Mouse (Mus musculus) thymus, postnatal 25 days (tissue): ENCODE measurements around the gene Gm15319.
"Not testable (repeated sequence)": the region's sequence is repeated elsewhere in the genome, so short reads cannot be mapped to it uniquely, and the experiment has no call there.

Experiments
- DNase-seq: peaks from one replicate; pipeline ENCODE4 v3.0.0; 2022

Gene Gm15319

GRCm38 (mm10) chr8:20363110-20363509 is at the start of gene Gm15319:
Gene Gm15319, minus strand, starts transcription at chr8:20363210.
- DNase-seq: not testable (repeated sequence)

DNA sequence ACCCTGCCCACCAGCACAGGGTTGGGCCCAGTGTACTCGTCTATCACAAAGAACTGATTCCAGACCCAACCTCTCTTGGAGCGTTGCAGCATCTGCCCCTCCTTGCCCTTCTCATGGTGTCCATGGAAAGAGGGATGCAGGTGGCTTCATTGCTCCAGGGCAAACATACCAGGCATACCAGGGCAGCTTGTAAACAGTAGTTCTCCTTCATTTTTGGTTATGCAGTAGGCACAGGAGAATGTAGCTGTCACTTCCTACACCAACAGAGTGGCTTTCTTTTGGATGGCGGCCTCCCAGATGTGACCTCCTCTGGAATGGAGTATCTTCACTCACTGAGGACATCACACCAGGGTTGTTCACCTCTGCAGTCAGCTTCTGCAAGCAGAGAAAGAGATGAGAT is 47.3 kb upstream of the Gm15319 start:
- not testable (repeated sequence) for DNase-seq

GRCm38 (mm10) chr8:20408441-20409030 is 45.5 kb upstream of the Gm15319 start:
- peak; percentile 11 for DNase-seq

- DNase-seq: peak; percentile 46
Measured at GRCm38 (mm10) chr8:20389363-20389739, 26.3 kb upstream of the Gm15319 start.

GRCm38 (mm10) chr8:20388706-20389362 is 25.8 kb upstream of the Gm15319 start:
- DNase-seq: peak; percentile 26

GRCm38 (mm10) chr8:20387121-20387794 is 24.2 kb upstream of the Gm15319 start:
- DNase-seq: peak; percentile 16

GRCm38 (mm10) chr8:20384990-20385389 is 22.0 kb upstream of the Gm15319 start:
- DNase-seq: not testable (repeated sequence)

DNA sequence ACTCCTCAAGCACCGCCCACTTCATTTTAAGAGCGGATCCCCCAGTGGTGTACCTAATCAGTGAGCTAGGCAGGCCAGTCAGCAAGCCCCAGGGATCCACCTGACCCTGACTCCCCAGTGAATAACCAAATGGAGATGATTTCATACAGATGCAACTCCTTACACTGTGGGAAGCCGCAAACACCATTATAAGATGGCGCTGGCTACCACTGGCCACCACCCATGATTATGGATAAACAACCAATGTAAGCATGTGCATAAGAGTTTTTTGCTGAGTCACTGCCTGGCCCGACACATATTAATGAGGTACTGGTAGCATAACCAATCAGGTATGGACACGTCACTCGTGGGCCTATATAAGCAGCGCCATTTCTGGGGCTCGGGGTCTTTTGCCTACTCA is 21.1 kb upstream of the Gm15319 start:
- DNase-seq: peak; percentile 9

GRCm38 (mm10) chr8:20382146-20382545 is 19.1 kb upstream of the Gm15319 start:
- peak; percentile 1 for DNase-seq

- not testable (repeated sequence) for DNase-seq
Measured at GRCm38 (mm10) chr8:20381637-20382036, 18.6 kb upstream of the Gm15319 start.

DNA sequence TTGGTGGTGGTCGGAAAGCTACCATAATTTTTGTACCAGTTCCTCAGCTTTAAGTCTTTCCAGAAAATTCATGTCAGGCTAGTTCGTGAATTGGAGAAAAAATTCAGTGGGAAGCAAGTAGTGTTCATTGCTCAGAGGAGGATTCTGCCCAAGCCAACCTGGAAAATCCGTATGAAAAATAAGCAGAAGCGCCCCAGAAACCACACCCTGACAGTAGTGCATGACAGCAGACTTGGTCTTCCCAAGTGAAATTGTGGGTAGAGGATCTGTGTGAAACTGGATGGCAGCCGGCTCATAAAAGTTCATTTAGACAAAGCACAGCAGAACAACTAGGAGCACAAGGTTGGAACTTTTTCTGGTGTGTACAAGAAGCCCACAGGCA is 18.2 kb upstream of the Gm15319 start:
- DNase-seq: not testable (repeated sequence)

- peak; percentile 3 for DNase-seq
Measured at GRCm38 (mm10) chr8:20380590-20381238, 17.7 kb upstream of the Gm15319 start.

DNA sequence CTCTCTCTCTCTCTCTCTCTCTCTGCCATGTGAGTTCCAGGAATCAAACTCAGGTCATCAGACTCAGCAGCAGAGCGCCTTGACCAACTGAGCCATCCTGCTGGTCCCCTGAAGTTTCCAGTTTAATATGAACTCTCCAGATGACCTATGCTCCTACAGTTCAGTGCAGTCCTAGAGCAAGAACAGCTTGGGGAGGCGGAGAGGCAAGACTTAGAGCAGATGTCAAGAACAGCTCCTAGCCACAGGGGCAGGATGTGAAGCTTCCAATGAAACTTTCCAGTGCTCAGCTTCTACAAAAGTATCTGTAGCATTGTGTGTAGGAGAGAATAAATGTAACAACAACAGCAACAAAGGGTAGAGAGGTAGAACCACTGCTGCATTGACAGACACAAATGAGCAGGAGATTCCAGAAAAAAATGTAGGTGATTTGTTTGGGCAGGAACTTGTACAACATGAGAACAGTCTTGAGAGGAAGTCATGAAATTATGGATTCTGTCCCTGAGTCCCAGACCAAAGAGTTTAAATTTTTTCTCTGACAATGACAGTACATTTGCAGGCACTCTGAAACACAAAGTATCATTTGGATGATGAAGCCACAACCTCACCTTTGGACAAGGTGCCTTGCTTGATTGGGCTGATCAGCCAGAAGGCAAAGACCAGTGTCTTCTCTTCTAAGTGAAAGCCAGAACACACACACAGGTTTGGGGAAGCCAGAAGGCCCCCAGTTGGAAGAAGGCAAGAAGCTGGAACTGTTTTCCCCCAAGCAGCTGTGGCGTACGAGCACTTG is 16.8 kb upstream of the Gm15319 start:
- peak; percentile 5 for DNase-seq

DNA sequence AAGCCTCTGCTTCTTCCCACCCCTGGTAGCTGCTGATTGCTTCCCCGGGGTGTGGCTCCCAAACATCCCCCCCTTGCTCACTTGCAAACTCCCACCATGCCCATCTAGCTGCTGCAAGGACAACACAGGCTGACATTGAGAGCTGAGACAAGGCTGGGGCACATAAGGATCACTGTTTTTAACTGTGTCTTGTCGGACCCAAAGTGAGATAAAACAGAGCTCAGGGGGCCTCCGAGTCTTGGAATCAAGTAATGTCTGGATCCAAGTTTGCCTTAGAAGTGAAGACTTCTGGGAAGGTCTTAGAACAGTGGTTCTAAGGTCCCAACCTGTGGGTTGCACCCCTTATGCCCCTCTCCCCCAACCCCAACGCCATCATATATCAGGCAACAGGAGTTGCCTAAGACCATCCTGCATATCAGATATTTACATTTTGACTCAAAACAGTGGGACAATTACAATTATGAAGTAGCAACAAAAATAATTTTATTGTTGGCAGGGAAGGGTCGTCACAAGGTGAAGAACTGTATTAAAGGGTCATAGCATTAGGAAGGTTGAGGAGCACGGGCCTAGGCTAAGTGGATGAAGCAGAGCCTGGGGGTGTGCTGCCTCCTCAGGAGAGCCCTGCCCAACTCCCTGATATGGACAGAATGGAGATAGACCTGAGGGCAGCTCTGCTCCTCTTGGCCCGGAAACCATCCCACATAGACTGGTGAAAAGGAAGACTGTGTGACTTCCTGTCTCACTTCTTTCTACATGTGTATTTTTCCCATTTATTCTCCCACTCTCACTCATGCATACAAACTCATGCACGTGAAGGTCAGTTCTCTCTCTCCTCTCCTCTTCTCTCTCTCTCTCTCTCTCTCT is 16.0 kb upstream of the Gm15319 start:
- peak; percentile 19 for DNase-seq

DNA sequence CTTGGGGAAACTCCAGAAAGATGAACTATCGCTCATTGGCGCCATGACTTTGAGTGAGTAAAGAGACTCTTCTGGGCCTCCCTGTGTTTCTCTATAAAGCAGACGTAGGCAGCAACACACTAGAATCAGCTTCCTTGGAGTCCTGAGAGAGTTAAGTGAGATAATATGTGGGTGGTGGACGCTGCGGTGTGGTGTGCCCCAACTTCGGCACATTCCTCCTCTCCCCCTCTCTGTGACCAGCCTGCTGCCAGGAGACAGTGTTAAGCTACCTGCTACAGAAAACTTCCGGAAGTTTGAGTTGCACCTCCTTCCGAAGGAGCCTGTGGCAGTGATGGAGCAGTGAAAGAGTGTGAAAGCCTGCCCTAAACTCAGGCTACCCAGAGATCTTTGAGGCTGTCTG is 15.3 kb upstream of the Gm15319 start:
- DNase-seq: peak; percentile 21

- peak; percentile 1 for DNase-seq
Measured at GRCm38 (mm10) chr8:20375698-20376097, 12.7 kb upstream of the Gm15319 start.

GRCm38 (mm10) chr8:20356386-20356785 is 6.6 kb downstream of the Gm15319 start:
- DNase-seq: not testable (repeated sequence)

GRCm38 (mm10) chr8:20353579-20353978 is 9.4 kb downstream of the Gm15319 start:
- not testable (repeated sequence) for DNase-seq

- not testable (repeated sequence) for DNase-seq
Measured at GRCm38 (mm10) chr8:20302759-20303158, 60.3 kb downstream of the Gm15319 start.

DNA sequence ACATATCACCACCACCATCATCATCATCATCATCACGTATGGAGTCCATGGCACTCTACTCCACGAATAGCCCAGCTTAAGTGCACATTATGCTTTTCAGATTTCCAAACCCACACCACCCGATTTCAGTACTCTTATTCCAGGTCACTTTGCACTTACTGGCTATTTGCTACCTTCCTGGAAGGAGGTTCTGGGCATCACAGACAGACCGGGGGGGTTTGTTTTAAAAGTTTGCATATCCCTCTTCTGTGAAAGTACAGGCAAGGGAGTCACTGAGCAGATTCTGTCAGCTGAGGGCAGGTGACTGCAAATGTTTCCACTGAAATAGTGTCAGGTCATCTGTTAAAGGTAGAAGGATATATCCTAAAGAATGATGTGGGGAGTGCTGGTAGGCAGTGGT is 63.0 kb downstream of the Gm15319 start:
- DNase-seq: not testable (repeated sequence)

GRCm38 (mm10) chr8:20297939-20298505 is 65.0 kb downstream of the Gm15319 start:
- DNase-seq: not testable (repeated sequence)
